Mouse (Mus musculus): ENCODE results near the gene Slc7a1.

DNA sequence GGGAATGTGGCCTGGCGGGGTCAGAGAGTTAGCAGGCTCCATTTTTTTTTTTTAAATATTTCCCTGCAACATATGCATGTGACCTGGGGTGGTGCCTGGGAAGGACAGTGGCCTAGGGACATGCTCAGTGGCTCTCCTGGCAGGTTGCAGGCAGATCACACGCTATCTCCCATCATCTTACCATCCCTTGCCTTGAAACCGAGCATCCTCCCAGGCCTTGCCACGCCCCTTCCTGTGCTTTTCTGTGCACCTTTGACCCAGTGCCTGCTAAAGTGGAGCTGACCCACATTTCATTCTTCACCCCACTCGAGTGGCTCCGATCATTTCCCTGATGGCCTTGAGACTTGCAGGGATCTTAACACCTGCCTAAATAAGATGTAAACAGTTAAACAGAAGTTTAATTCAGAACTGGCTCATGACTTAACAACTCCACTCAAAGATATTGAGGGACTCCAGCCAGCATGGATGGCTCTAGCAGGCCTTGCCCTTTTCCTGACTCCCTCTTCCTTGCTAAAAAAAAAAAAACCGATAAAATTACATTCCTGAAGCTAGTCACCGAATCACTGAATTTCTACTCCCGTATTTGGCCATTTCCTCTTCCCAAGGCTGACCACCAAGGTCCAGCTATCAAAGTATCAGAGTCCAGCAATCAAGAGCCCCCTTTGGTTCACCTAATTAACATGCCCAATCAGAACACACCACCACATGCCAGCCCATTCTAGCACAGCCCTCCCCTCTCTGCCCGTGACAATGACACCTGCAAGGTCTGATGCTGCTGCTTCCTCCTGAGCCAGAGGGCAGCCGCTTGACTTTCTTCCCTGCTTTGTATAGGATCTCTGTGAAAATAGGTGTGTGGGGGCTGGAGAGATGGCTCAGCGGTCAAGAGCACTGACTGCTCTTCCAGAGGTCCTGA is 27.4 kb downstream of the Slc7a1 start:
- no peak for TF ChIP-seq CTCF (IDR thresholded peaks at IDR 0.05; ENCODE audit: insufficient read depth, low read length)
- TF ChIP-seq POLR2A (IDR thresholded peaks at IDR 0.05; ENCODE audit: borderline replicate concordance, extremely low read depth, low read depth, low read length) = no peak

Data from lung, adult 2 months (tissue).